Mouse (Mus musculus) adrenal gland, postnatal 0 days (tissue): ENCODE results near the gene Snorc. TPM values are rescaled to one million over a fixed set of nuclear protein-coding genes. Genes with fewer than 3 reads are reported as not detected.

Source experiments
- polyA plus RNA-seq: library from polyadenylated mRNA; unstranded; fragments of >200 nt; fragmentation: Nextera tagmentation; extraction: Ambion mirVana; gene quantifications from 2 replicates; pipeline ENCODE4 v1.2.1, GENCODE M21; 2015

The Snorc gene
- polyA plus RNA-seq, result not detected in 2 replicates

GRCm38 (mm10) chr1:87469971-87470370 is at the start of gene Snorc:
TSS of gene Snorc (plus strand) at chr1:87470271.

GRCm38 (mm10) chr1:87509561-87510165 is 39.6 kb downstream of the Snorc start, which contains the start of gene Neu2:
TSS of gene Neu2 (plus strand) at chr1:87509889.

Other genes with a start within 250 kb of the Snorc start
- gene Efhd1, start 205.9 kb upstream of the Snorc start, polyA plus RNA-seq, result 40.9 and 116 TPM in 2 replicates
- gene Gigyf2, start 143.3 kb upstream of the Snorc start, polyA plus RNA-seq, result 24.5 and 30.3 TPM in 2 replicates
- 0.36 TPM in 2 replicates for gene Kcnj13, start 75.5 kb upstream of the Snorc start, polyA plus RNA-seq
- gene Neu2, start 39.6 kb downstream of the Snorc start, polyA plus RNA-seq, result 0.17 and 0.25 TPM in 2 replicates
- gene Ngef, start 103.6 kb downstream of the Snorc start, polyA plus RNA-seq, result 1.3 and 1.5 TPM in 2 replicates
- gene Inpp5d, start 150.0 kb downstream of the Snorc start, polyA plus RNA-seq, result 1.8 and 7.4 TPM in 2 replicates